Mouse (Mus musculus): ENCODE data around the gene 4833420G17Rik.

DNA sequence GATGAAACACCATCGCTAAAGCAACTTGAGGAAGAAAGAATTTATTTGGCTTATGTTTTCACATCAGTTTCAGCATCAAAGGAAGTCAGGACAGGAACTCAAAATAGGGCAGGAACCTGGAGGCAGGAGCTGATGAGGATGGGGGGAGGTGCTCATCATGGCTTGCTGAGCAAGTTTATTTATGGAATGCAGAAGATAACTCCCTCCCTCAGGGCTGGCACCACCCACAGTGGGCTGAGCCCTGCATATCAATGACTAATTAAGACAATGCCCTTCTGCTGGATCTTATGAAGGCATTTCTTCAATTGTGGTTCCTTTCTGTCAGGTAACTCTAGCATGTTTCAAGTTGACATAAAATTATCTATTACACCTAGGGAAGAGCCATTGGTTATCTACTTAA lies 20.3 kb upstream of the 4833420G17Rik start:
- TF ChIP-seq POLR2A (IDR thresholded peaks at IDR 0.05; ENCODE audit: low read depth, low read length) = no peak
- TF ChIP-seq CTCF (IDR thresholded peaks at IDR 0.05; ENCODE audit: extremely low read depth, insufficient read length, insufficient replicate concordance, low read depth, low read length) = no peak

Measured in small intestine, adult 2 months (tissue).